Mouse (Mus musculus) kidney, adult 2 months (tissue): ENCODE measurements at regions not wholly inside any gene's neighbourhood (a gene's known extent, or its start where the extent isn't known, plus 50 kb on each side); places are given as distances from the start of the nearest gene placed in this dataset.

Experiments used
- CTCF ChIP-seq: fragments of 200-500 bp; conservative IDR thresholded peaks from 2 replicates; pipeline ENCODE4 v1.5.1; 2011; ENCODE audit warnings: low read depth, mild to moderate bottlenecking, control low read depth, low read length, moderate library complexity, mixed read lengths; ENCODE audit not compliant: insufficient read depth, insufficient read length
- POLR2A ChIP-seq: fragments of 200-500 bp; IDR thresholded peaks from one replicate; pipeline ENCODE4 v1.6.1; 2011; ENCODE audit warnings: low read depth, low read length, control low read depth

GRCm38 (mm10) chr8:103344871-103345270 lies 559.4 kb upstream of the Cdh11 start:
- no peak for TF ChIP-seq CTCF
- no peak for TF ChIP-seq POLR2A
